Mouse (Mus musculus) testis, adult 2 months (tissue): Measurements from ENCODE around the gene Fam222b.

Source experiments
- CTCF ChIP-seq: fragments of 200-500 bp; IDR thresholded peaks from 2 replicates; pipeline ENCODE4 v1.5.1; 2012; ENCODE audit warnings: low read depth, mild to moderate bottlenecking, inconsistent platforms, low read length, moderate library complexity; ENCODE audit not compliant: control insufficient read depth, insufficient read depth, insufficient replicate concordance
- POLR2A ChIP-seq: fragments of 200-500 bp; IDR thresholded peaks from 2 replicates; pipeline ENCODE4 v1.6.1; 2012; ENCODE audit warnings: low read depth, mild to moderate bottlenecking, inconsistent platforms, low read length, moderate library complexity; ENCODE audit not compliant: control insufficient read depth

DNA sequence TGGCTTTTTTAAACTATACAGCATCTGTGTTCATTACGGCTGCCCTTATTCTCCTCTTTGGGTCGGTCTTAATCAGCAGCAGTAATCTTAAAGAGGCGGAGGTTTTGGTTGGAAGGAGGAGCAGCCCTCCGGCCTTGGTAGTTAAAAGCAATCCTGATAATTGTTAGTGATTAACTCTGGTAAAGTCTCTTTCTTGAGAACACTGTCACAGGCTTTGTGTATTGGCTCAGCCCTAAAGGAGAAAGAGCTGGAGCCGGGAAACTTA is 21.6 kb downstream of the Fam222b start:
- TF ChIP-seq CTCF, result no peak
- TF ChIP-seq POLR2A, result no peak
